Mouse (Mus musculus) ovary, postnatal 10 days (tissue): ENCODE measurements at regions not wholly inside any gene's neighbourhood (a gene's known extent, or its start where the extent isn't known, plus 50 kb on each side); places are given as distances from the start of the nearest gene placed in this dataset.

Experiments
- DNase-seq: peaks from one replicate; pipeline ENCODE4 v3.0.0; 2022; ENCODE audit warnings: low spot score

- no peak for DNase-seq
Observed at GRCm38 (mm10) chr10:66433490-66433889, 662.4 kb upstream of the Jmjd1c start.

- no peak for DNase-seq
Observed at GRCm38 (mm10) chr10:66470684-66471083, 625.2 kb upstream of the Jmjd1c start.

GRCm38 (mm10) chr10:66472038-66472437 lies 623.9 kb upstream of the Jmjd1c start:
- DNase-seq = no peak

GRCm38 (mm10) chr10:66475187-66475735 lies 620.7 kb upstream of the Jmjd1c start:
- DNase-seq = no peak

GRCm38 (mm10) chr10:66490871-66491270 lies 605.1 kb upstream of the Jmjd1c start:
- no peak for DNase-seq

GRCm38 (mm10) chr10:66491850-66492249 lies 604.1 kb upstream of the Jmjd1c start:
- no peak for DNase-seq

GRCm38 (mm10) chr10:66539846-66540245 lies 556.1 kb upstream of the Jmjd1c start:
- DNase-seq = no peak

GRCm38 (mm10) chr10:66546656-66547055 lies 549.3 kb upstream of the Jmjd1c start:
- DNase-seq = no peak

- DNase-seq = no peak
Observed at GRCm38 (mm10) chr10:66547660-66548059, 548.3 kb upstream of the Jmjd1c start.

- no peak for DNase-seq
Observed at GRCm38 (mm10) chr10:66548073-66548472, 547.9 kb upstream of the Jmjd1c start.

- no peak for DNase-seq
Observed at GRCm38 (mm10) chr10:66552919-66553318, 543.0 kb upstream of the Jmjd1c start.

GRCm38 (mm10) chr10:66554259-66554658 lies 541.7 kb upstream of the Jmjd1c start:
- DNase-seq = no peak

GRCm38 (mm10) chr10:66558097-66558840 lies 537.7 kb upstream of the Jmjd1c start:
- no peak for DNase-seq

GRCm38 (mm10) chr10:66565374-66565773 lies 530.6 kb upstream of the Jmjd1c start:
- no peak for DNase-seq

GRCm38 (mm10) chr10:66574846-66575535 lies 520.9 kb upstream of the Jmjd1c start:
- no peak for DNase-seq

GRCm38 (mm10) chr10:66593001-66593400 lies 502.9 kb upstream of the Jmjd1c start:
- DNase-seq = no peak

- no peak for DNase-seq
Observed at GRCm38 (mm10) chr10:66593506-66593905, 502.4 kb upstream of the Jmjd1c start.

GRCm38 (mm10) chr10:66597952-66598351 lies 498.0 kb upstream of the Jmjd1c start:
- DNase-seq = no peak

- no peak for DNase-seq
Observed at GRCm38 (mm10) chr10:66607141-66607540, 488.8 kb upstream of the Jmjd1c start.

- no peak for DNase-seq
Observed at GRCm38 (mm10) chr10:66616280-66616679, 479.6 kb upstream of the Jmjd1c start.

GRCm38 (mm10) chr10:66630996-66631395 lies 464.9 kb upstream of the Jmjd1c start:
- no peak for DNase-seq

GRCm38 (mm10) chr10:66640890-66641847 lies 454.8 kb upstream of the Jmjd1c start:
- no peak for DNase-seq
